Mouse (Mus musculus) subcutaneous adipose tissue, adult 2 months (tissue): Measurements from ENCODE around the gene Zfp593. TPM values are rescaled to one million over a fixed set of nuclear protein-coding genes. Genes with fewer than 3 reads are reported as not detected.

Experiments
- polyA plus RNA-seq: library from polyadenylated mRNA; depleted of rRNA; stranded (reverse); fragments of >200 nt; gene quantifications from 2 replicates; pipeline ENCODE4 v1.2.3, GENCODE M21; 2012; ENCODE audit warnings: low replicate concordance; rRNA removed

Gene Zfp593
- 6.6 and 14.5 TPM in 2 replicates for polyA plus RNA-seq

GRCm38 (mm10) chr4:134245148-134245843, at the start of gene Zfp593:
Gene Zfp593, minus strand, starts transcription at chr4:134245592.

GRCm38 (mm10) chr4:134287575-134288025, 42.2 kb upstream of the Zfp593 start, which contains the start of gene Pdik1l:
Gene Pdik1l, minus strand, starts transcription at chr4:134287895.

GRCm38 (mm10) chr4:134253722-134254324, 8.4 kb upstream of the Zfp593 start, which contains the start of gene Grrp1:
Gene Grrp1, minus strand, starts transcription at chr4:134254106.

GRCm38 (mm10) chr4:134246719-134247258, 1.4 kb upstream of the Zfp593 start, which contains the start of gene Gm30191:
Gene Gm30191, plus strand, starts transcription at chr4:134246935.

GRCm38 (mm10) chr4:134243516-134244250, 1.7 kb downstream of the Zfp593 start, which contains the start of gene E130218I03Rik:
Gene E130218I03Rik, plus strand, starts transcription at chr4:134243662.

GRCm38 (mm10) chr4:134238279-134238651, 7.1 kb downstream of the Zfp593 start, which contains the start of gene Cnksr1:
Gene Cnksr1, minus strand, starts transcription at chr4:134238399.

GRCm38 (mm10) chr4:134227194-134227593, 18.2 kb downstream of the Zfp593 start, which contains the start of gene Catsper4:
Gene Catsper4, minus strand, starts transcription at chr4:134227383.

GRCm38 (mm10) chr4:134202904-134203303, 42.5 kb downstream of the Zfp593 start, which contains the start of gene Gm7534:
Gene Gm7534, minus strand, starts transcription at chr4:134203004.

Other genes with a start within 250 kb of the Zfp593 start
- gene Dhdds, start 244.7 kb downstream of the Zfp593 start, polyA plus RNA-seq, result 38.1 and 46.6 TPM in 2 replicates
- gene Lin28a, start 226.8 kb downstream of the Zfp593 start, polyA plus RNA-seq, result 0.03 TPM in 1 of 2 replicates, not detected in the other
- gene Zfp683, start 191.8 kb downstream of the Zfp593 start, polyA plus RNA-seq, result 0.59 and 0.79 TPM in 2 replicates
- 0.07 and 1.9 TPM in 2 replicates for gene Crybg2, start 184.8 kb downstream of the Zfp593 start, polyA plus RNA-seq
- 34.4 and 67.8 TPM in 2 replicates for gene Cd52, start 150.5 kb downstream of the Zfp593 start, polyA plus RNA-seq
- gene Ubxn11, start 143.0 kb downstream of the Zfp593 start, polyA plus RNA-seq, result 2.5 and 14.3 TPM in 2 replicates
- gene Sh3bgrl3, start 116.8 kb downstream of the Zfp593 start, polyA plus RNA-seq, result 483 and 501 TPM in 2 replicates
- gene Cep85, start 58.5 kb downstream of the Zfp593 start, polyA plus RNA-seq, result 11.8 and 22.8 TPM in 2 replicates
- not detected in 2 replicates for gene Gm7534, start 42.6 kb downstream of the Zfp593 start, polyA plus RNA-seq
- 1.5 TPM in 1 of 2 replicates, not detected in the other for gene Catsper4, start 18.2 kb downstream of the Zfp593 start, polyA plus RNA-seq
- gene Cnksr1, start 7.2 kb downstream of the Zfp593 start, polyA plus RNA-seq, result 0.36 and 8.3 TPM in 2 replicates
- 0.06 TPM in 1 of 2 replicates, not detected in the other for gene E130218I03Rik, start 1.9 kb downstream of the Zfp593 start, polyA plus RNA-seq
- not detected in 2 replicates for gene Gm30191, start 1.3 kb upstream of the Zfp593 start, polyA plus RNA-seq
- gene Grrp1, start 8.5 kb upstream of the Zfp593 start, polyA plus RNA-seq, result 29.8 and 36.0 TPM in 2 replicates
- 4.9 and 8.5 TPM in 2 replicates for gene Pdik1l, start 42.3 kb upstream of the Zfp593 start, polyA plus RNA-seq
- gene Trim63, start 69.5 kb upstream of the Zfp593 start, polyA plus RNA-seq, result 0.60 TPM in 1 of 2 replicates, not detected in the other
- 0.11 and 0.46 TPM in 2 replicates for gene Slc30a2, start 97.6 kb upstream of the Zfp593 start, polyA plus RNA-seq
- 0.20 and 0.82 TPM in 2 replicates for gene Extl1, start 138.3 kb upstream of the Zfp593 start, polyA plus RNA-seq
- gene Pafah2, start 150.7 kb upstream of the Zfp593 start, polyA plus RNA-seq, result 25.4 and 27.1 TPM in 2 replicates
- gene Stmn1, start 222.7 kb upstream of the Zfp593 start, polyA plus RNA-seq, result 4.7 and 11.7 TPM in 2 replicates